Mouse (Mus musculus): Measurements from ENCODE around the gene Gm20777. TPM values are rescaled to one million over a fixed set of nuclear protein-coding genes. Genes with fewer than 3 reads are reported as not detected.
"Not testable (repeated sequence)": the region's sequence is repeated elsewhere in the genome, so short reads cannot be mapped to it uniquely, and the experiment has no call there.

Gm20777 gene
- not detected in 2 replicates for polyA plus RNA-seq (2014; fragmentation: Nextera tagmentation; extraction: Ambion mirVana)

GRCm38 (mm10) chrY:10752350-10752749 lies at the start of gene Gm20777:
TSS of gene Gm20777 (minus strand) at chrY:10752450.
- H3K4me3 ChIP-seq (ENCODE audit: low read depth, low read length); H3K27ac ChIP-seq (replicated peaks; ENCODE audit: low read depth, low read length); DNase-seq (ENCODE audit: low spot score); H3K4me1 ChIP-seq (ENCODE audit: control insufficient read depth, insufficient read depth, low read length); ATAC-seq (replicated peaks; ENCODE audit: insufficient number of reproducible peaks, low FRiP score, low TSS enrichment, low read depth); H3K4me2 ChIP-seq (ENCODE audit: low read depth, low read length); H3K36me3 ChIP-seq (replicated peaks; ENCODE audit: control insufficient read depth, insufficient read depth, low read depth, low read length); H3K9ac ChIP-seq (replicated peaks; ENCODE audit: low read length); H3K9me3 ChIP-seq (replicated peaks; ENCODE audit: control insufficient read depth, low read length); H3K27me3 ChIP-seq (ENCODE audit: control insufficient read depth, insufficient read depth, low read length): not testable (repeated sequence)

- H3K4me1 ChIP-seq (ENCODE audit: control insufficient read depth, insufficient read depth, low read length); ATAC-seq (replicated peaks; ENCODE audit: insufficient number of reproducible peaks, low FRiP score, low TSS enrichment, low read depth): not testable (repeated sequence)
- no CpG with 5 or more reads among the region's 5 CpGs for WGBS
Measured at GRCm38 (mm10) chrY:10709551-10709950, 42.7 kb downstream of the Gm20777 start.

GRCm38 (mm10) chrY:10708761-10709160 lies 43.5 kb downstream of the Gm20777 start:
- H3K4me1 ChIP-seq (ENCODE audit: control insufficient read depth, insufficient read depth, low read length); ATAC-seq (replicated peaks; ENCODE audit: insufficient number of reproducible peaks, low FRiP score, low TSS enrichment, low read depth); H3K4me2 ChIP-seq (ENCODE audit: low read depth, low read length); H3K9me3 ChIP-seq (replicated peaks; ENCODE audit: control insufficient read depth, low read length); DNase-seq (ENCODE audit: low spot score); H3K9ac ChIP-seq (replicated peaks; ENCODE audit: low read length); H3K4me3 ChIP-seq (ENCODE audit: low read depth, low read length); H3K27me3 ChIP-seq (ENCODE audit: control insufficient read depth, insufficient read depth, low read length); H3K27ac ChIP-seq (replicated peaks; ENCODE audit: low read depth, low read length); H3K36me3 ChIP-seq (replicated peaks; ENCODE audit: control insufficient read depth, insufficient read depth, low read depth, low read length): not testable (repeated sequence)
- whole genome bisulfite sequencing = 96% methylated on average over 25 of the region's 30 CpGs

More at GRCm38 (mm10) chrY:10709551-10709950, 42.7 kb downstream of the Gm20777 start:
- H3K4me3 ChIP-seq (ENCODE audit: low read depth, low read length); H3K27ac ChIP-seq (replicated peaks; ENCODE audit: low read depth, low read length); H3K27me3 ChIP-seq (ENCODE audit: control insufficient read depth, insufficient read depth, low read length); DNase-seq (ENCODE audit: low spot score); H3K9ac ChIP-seq (replicated peaks; ENCODE audit: low read length); H3K4me2 ChIP-seq (ENCODE audit: low read depth, low read length); H3K9me3 ChIP-seq (replicated peaks; ENCODE audit: control insufficient read depth, low read length); H3K36me3 ChIP-seq (replicated peaks; ENCODE audit: control insufficient read depth, insufficient read depth, low read depth, low read length): not testable (repeated sequence)

- not testable (repeated sequence) for ATAC-seq (replicated peaks; ENCODE audit: insufficient number of reproducible peaks, low FRiP score, low TSS enrichment, low read depth); DNase-seq (ENCODE audit: low spot score)
Measured at GRCm38 (mm10) chrY:10708226-10708625, 44.0 kb downstream of the Gm20777 start.

GRCm38 (mm10) chrY:10706686-10707085 lies 45.6 kb downstream of the Gm20777 start:
- H3K4me2 ChIP-seq (ENCODE audit: low read depth, low read length); H3K27ac ChIP-seq (replicated peaks; ENCODE audit: low read depth, low read length); H3K9me3 ChIP-seq (replicated peaks; ENCODE audit: control insufficient read depth, low read length); H3K27me3 ChIP-seq (ENCODE audit: control insufficient read depth, insufficient read depth, low read length); H3K9ac ChIP-seq (replicated peaks; ENCODE audit: low read length); ATAC-seq (replicated peaks; ENCODE audit: insufficient number of reproducible peaks, low FRiP score, low TSS enrichment, low read depth); DNase-seq (ENCODE audit: low spot score); H3K4me3 ChIP-seq (ENCODE audit: low read depth, low read length); H3K4me1 ChIP-seq (ENCODE audit: control insufficient read depth, insufficient read depth, low read length); H3K36me3 ChIP-seq (replicated peaks; ENCODE audit: control insufficient read depth, insufficient read depth, low read depth, low read length): not testable (repeated sequence)
- WGBS = 90% methylated on average over 3 of the region's 7 CpGs

More at GRCm38 (mm10) chrY:10708226-10708625, 44.0 kb downstream of the Gm20777 start:
- not testable (repeated sequence) for H3K9ac ChIP-seq (replicated peaks; ENCODE audit: low read length); H3K4me3 ChIP-seq (ENCODE audit: low read depth, low read length); H3K27me3 ChIP-seq (ENCODE audit: control insufficient read depth, insufficient read depth, low read length); H3K4me1 ChIP-seq (ENCODE audit: control insufficient read depth, insufficient read depth, low read length); H3K36me3 ChIP-seq (replicated peaks; ENCODE audit: control insufficient read depth, insufficient read depth, low read depth, low read length); H3K9me3 ChIP-seq (replicated peaks; ENCODE audit: control insufficient read depth, low read length); H3K4me2 ChIP-seq (ENCODE audit: low read depth, low read length); H3K27ac ChIP-seq (replicated peaks; ENCODE audit: low read depth, low read length)
- WGBS = 92% methylated on average over 10 of the region's 16 CpGs

Other genes starting within 250 kb of the Gm20777 start
- not detected in 2 replicates for gene Gm20737, start 216.4 kb downstream of the Gm20777 start, polyA plus RNA-seq (2014; fragmentation: Nextera tagmentation; extraction: Ambion mirVana)
- gene Gm21775, start 199.0 kb downstream of the Gm20777 start, polyA plus RNA-seq (2014; fragmentation: Nextera tagmentation; extraction: Ambion mirVana) = not detected in 2 replicates
- not detected in 2 replicates for gene Gm21900, start 136.1 kb downstream of the Gm20777 start, polyA plus RNA-seq (2014; fragmentation: Nextera tagmentation; extraction: Ambion mirVana)